Mouse (Mus musculus): ENCODE data around the gene Slamf9. TPM values are rescaled to one million over a fixed set of nuclear protein-coding genes. Genes with fewer than 3 reads are reported as not detected.

Gene Slamf9
- polyA plus RNA-seq (2012; rRNA removed), result 5.1 and 6.9 TPM in 2 replicates

- DNase-seq (ENCODE audit: low spot score), result no peak
Observed at GRCm38 (mm10) chr1:172475054-172475741, at the start of gene Slamf9. Gene Slamf9, plus strand, starts transcription at chr1:172475358.

GRCm38 (mm10) chr1:172426419-172426818 lies 48.7 kb upstream of the Slamf9 start:
- no peak for DNase-seq (ENCODE audit: low spot score)

GRCm38 (mm10) chr1:172427841-172428240 lies 47.3 kb upstream of the Slamf9 start:
- DNase-seq (ENCODE audit: low spot score), result no peak

- no peak for DNase-seq (ENCODE audit: low spot score)
Observed at GRCm38 (mm10) chr1:172428614-172429013, 46.5 kb upstream of the Slamf9 start.

GRCm38 (mm10) chr1:172430731-172431220 lies 44.4 kb upstream of the Slamf9 start:
- no peak for DNase-seq (ENCODE audit: low spot score)

GRCm38 (mm10) chr1:172431836-172432586 lies 43.1 kb upstream of the Slamf9 start:
- DNase-seq (ENCODE audit: low spot score), result no peak

- no peak for DNase-seq (ENCODE audit: low spot score)
Observed at GRCm38 (mm10) chr1:172432587-172432955, 42.6 kb upstream of the Slamf9 start.

- no peak for DNase-seq (ENCODE audit: low spot score)
Observed at GRCm38 (mm10) chr1:172433012-172433850, 41.9 kb upstream of the Slamf9 start.

GRCm38 (mm10) chr1:172433851-172434165 lies 41.4 kb upstream of the Slamf9 start:
- no peak for DNase-seq (ENCODE audit: low spot score)

GRCm38 (mm10) chr1:172436785-172437184 lies 38.4 kb upstream of the Slamf9 start:
- no peak for DNase-seq (ENCODE audit: low spot score)

GRCm38 (mm10) chr1:172438621-172439020 lies 36.5 kb upstream of the Slamf9 start:
- no peak for DNase-seq (ENCODE audit: low spot score)

- no peak for DNase-seq (ENCODE audit: low spot score)
Observed at GRCm38 (mm10) chr1:172440521-172440920, 34.6 kb upstream of the Slamf9 start.

- DNase-seq (ENCODE audit: low spot score), result no peak
Observed at GRCm38 (mm10) chr1:172441935-172442445, 33.2 kb upstream of the Slamf9 start.

GRCm38 (mm10) chr1:172450226-172450625 lies 24.9 kb upstream of the Slamf9 start:
- no peak for DNase-seq (ENCODE audit: low spot score)

GRCm38 (mm10) chr1:172450848-172451470 lies 24.2 kb upstream of the Slamf9 start:
- DNase-seq (ENCODE audit: low spot score), result no peak

GRCm38 (mm10) chr1:172452911-172453310 lies 22.2 kb upstream of the Slamf9 start:
- no peak for DNase-seq (ENCODE audit: low spot score)

- DNase-seq (ENCODE audit: low spot score), result no peak
Observed at GRCm38 (mm10) chr1:172453810-172454209, 21.3 kb upstream of the Slamf9 start.

- DNase-seq (ENCODE audit: low spot score), result no peak
Observed at GRCm38 (mm10) chr1:172455416-172455815, 19.7 kb upstream of the Slamf9 start.

GRCm38 (mm10) chr1:172456001-172456677 lies 19.0 kb upstream of the Slamf9 start:
- no peak for DNase-seq (ENCODE audit: low spot score)

- DNase-seq (ENCODE audit: low spot score), result no peak
Observed at GRCm38 (mm10) chr1:172457196-172457595, 18.0 kb upstream of the Slamf9 start.

GRCm38 (mm10) chr1:172458041-172458440 lies 17.1 kb upstream of the Slamf9 start:
- DNase-seq (ENCODE audit: low spot score), result no peak
